Mouse (Mus musculus) left cerebral cortex, adult 11 months (tissue): ENCODE results near the gene Ift140.
"Not testable (repeated sequence)": the region's sequence is repeated elsewhere in the genome, so short reads cannot be mapped to it uniquely, and the experiment has no call there.

Experiments used
- DNase-seq: peaks from one replicate; pipeline ENCODE4 v3.0.0; 2022; ENCODE audit warnings: low spot score

Ift140 gene

GRCm38 (mm10) chr17:25117263-25117662, 101.4 kb downstream of the Ift140 start:
- DNase-seq = no peak

- no peak for DNase-seq
Observed at GRCm38 (mm10) chr17:25120406-25120805, 104.5 kb downstream of the Ift140 start, which contains the start of gene Ptx4. Gene Ptx4, plus strand, starts transcription at chr17:25120760.

GRCm38 (mm10) chr17:25123979-25124378, 108.1 kb downstream of the Ift140 start:
- DNase-seq = no peak

- DNase-seq = not testable (repeated sequence)
Observed at GRCm38 (mm10) chr17:25125442-25126060, 109.7 kb downstream of the Ift140 start.

GRCm38 (mm10) chr17:25127079-25127478, 111.2 kb downstream of the Ift140 start:
- DNase-seq = no peak

- DNase-seq = no peak
Observed at GRCm38 (mm10) chr17:25127681-25128080, 111.8 kb downstream of the Ift140 start.

GRCm38 (mm10) chr17:25130060-25130459, 114.2 kb downstream of the Ift140 start:
- DNase-seq = no peak

GRCm38 (mm10) chr17:25133275-25133698, 117.4 kb downstream of the Ift140 start, which contains the start of gene Clcn7:
Gene Clcn7, plus strand, starts transcription at chr17:25133391.
- peak; percentile 88 for DNase-seq

- DNase-seq = no peak
Observed at GRCm38 (mm10) chr17:25135622-25136021, 119.7 kb downstream of the Ift140 start.

- no peak for DNase-seq
Observed at GRCm38 (mm10) chr17:25138803-25139202, 122.9 kb downstream of the Ift140 start.

GRCm38 (mm10) chr17:25139960-25140359, 124.1 kb downstream of the Ift140 start:
- DNase-seq = no peak
